Mouse (Mus musculus) stomach, postnatal 0 days (tissue): Measurements from ENCODE around the gene Fam81a. TPM values are rescaled to one million over a fixed set of nuclear protein-coding genes. Genes with fewer than 3 reads are reported as not detected.

Experiments used
- ATAC-seq: fragments of 200-750 bp; cut with Nextera tagmentation; 2 replicates; pipeline ENCODE4 v1.8.0; 2017; ENCODE audit not compliant: low FRiP score, low TSS enrichment
- DNase-seq: peaks from one replicate; pipeline ENCODE4 v3.0.0-alpha.2; 2016; ENCODE audit warnings: low spot score
- H3K27ac ChIP-seq: fragments of 300-500 bp; sonication (generic); replicated peaks from 2 replicates; pipeline ENCODE4 v1.5.1; 2014; ENCODE audit warnings: mild to moderate bottlenecking, control low read depth
- H3K27me3 ChIP-seq: fragments of 300-500 bp; sonication (generic); 2 replicates; pipeline ENCODE4 v1.6.1; 2014; ENCODE audit warnings: low read length; ENCODE audit not compliant: control insufficient read depth, insufficient read depth
- H3K36me3 ChIP-seq: fragments of 300-500 bp; sonication (generic); 2 replicates; pipeline ENCODE4 v1.6.1; 2014; ENCODE audit warnings: low read length, mixed read lengths; ENCODE audit not compliant: control insufficient read depth, insufficient read depth
- H3K4me1 ChIP-seq: fragments of 300-500 bp; sonication (generic); replicated peaks from 2 replicates; pipeline ENCODE4 v1.6.1; 2014; ENCODE audit warnings: antibody characterized with exemption; ENCODE audit not compliant: control insufficient read depth, insufficient read depth
- H3K4me2 ChIP-seq: fragments of 300-500 bp; sonication (generic); replicated peaks from 2 replicates; pipeline ENCODE4 v1.6.1; 2014; ENCODE audit warnings: low read depth, mild to moderate bottlenecking, control low read depth, moderate library complexity
- H3K4me3 ChIP-seq: fragments of 300-500 bp; sonication (generic); 2 replicates; pipeline ENCODE4 v1.5.1; 2014; ENCODE audit warnings: low read depth, low read length, control low read depth
- H3K9ac ChIP-seq: fragments of 300-500 bp; sonication (generic); 2 replicates; pipeline ENCODE4 v1.6.1; 2014; ENCODE audit warnings: mild to moderate bottlenecking, low read length, control low read depth, mixed read lengths
- H3K9me3 ChIP-seq: fragments of 300-500 bp; sonication (generic); 2 replicates; pipeline ENCODE4 v1.6.1; 2016; ENCODE audit warnings: low read length; ENCODE audit not compliant: control insufficient read depth
- CTCF ChIP-seq: IDR thresholded peaks from 2 replicates; pipeline ENCODE4 v1.5.1; 2016; ENCODE audit warnings: antibody characterized with exemption, low read depth, mild to moderate bottlenecking, moderate library complexity
- EP300 ChIP-seq: optimal IDR thresholded peaks from 2 replicates; pipeline ENCODE3; 2016; ENCODE audit warnings: antibody characterized with exemption
- WGBS: fragments of 180-500 bp; shearing (Covaris S2); extraction: QIAGEN DNeasy Blood & Tissue Kit; methylation state at CpG from one replicate; pipeline ENCODE4 v1.1.7; 2014; 5-methylcytosine and 5-hydroxymethylcytosine counted together
- polyA plus RNA-seq: library from polyadenylated mRNA; unstranded; fragments of >200 nt; fragmentation: Nextera tagmentation; extraction: Ambion mirVana; gene quantifications from 2 replicates; pipeline ENCODE4 v1.2.1, GENCODE M21; 2015

Fam81a gene
- polyA plus RNA-seq, 1 experiment from 2014 or later = 3.0 TPM

DNA sequence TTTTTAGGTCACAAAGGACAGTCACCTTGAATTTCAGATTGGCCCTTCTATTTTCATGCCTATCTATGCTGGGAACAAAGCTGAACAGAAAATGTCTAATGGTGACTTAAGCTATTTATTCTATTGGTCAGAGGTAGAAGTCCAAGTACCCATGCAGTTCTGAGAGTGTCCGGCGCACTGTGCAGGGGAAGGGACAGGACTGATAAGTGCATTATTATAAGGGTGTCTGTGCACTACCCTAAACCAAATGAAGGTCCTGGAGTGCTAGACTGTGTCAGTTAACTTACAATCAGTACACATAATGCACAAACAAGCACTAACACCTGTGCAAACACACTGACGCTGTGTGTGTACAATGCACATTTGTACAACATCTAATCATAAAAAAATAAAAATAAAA, 74.9 kb downstream of the Fam81a start:
- no peak for TF ChIP-seq CTCF
- Histone ChIP-seq H3K9ac (no peak overlapping the region), H3K9me3 (no peaks in the 10 kb centered on the region), H3K36me3 (no peaks in the 10 kb centered on the region), H3K27me3 (no peaks in the 10 kb centered on the region), H3K4me2 (no peak overlapping the region), H3K4me1 (no peaks in the 10 kb centered on the region), H3K4me3 (no peak overlapping the region), H3K27ac (no peak overlapping the region)
- ATAC-seq (peak; percentile 68), DNase-seq (peak; percentile 52)
- WGBS = 70% methylated on average over 3 of the region's 3 CpGs

DNA sequence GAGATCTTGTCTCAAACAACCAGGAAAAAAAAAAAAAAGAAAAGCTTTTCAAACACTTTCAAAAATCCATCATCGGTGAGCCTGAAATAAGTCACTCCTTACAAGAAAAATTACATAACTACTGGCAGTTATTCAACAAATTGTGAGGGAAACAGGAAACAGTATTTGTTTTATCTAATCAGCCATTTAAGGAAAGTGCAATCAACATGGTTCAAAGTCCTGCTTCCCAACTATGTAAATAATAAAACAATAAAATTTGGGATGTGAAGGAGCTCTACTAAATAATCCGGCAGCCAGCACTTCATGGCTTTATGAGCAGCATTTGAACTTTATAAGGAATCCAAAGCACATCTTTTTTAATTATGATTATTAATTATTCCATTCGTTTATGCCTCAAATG, 80.3 kb downstream of the Fam81a start:
- Histone ChIP-seq H3K9me3 (no peaks in the 10 kb centered on the region), H3K27ac (no peak overlapping the region), H3K4me1 (no peaks in the 10 kb centered on the region), H3K36me3 (no peaks in the 10 kb centered on the region), H3K4me2 (no peak overlapping the region), H3K4me3 (no peak overlapping the region), H3K27me3 (no peaks in the 10 kb centered on the region), H3K9ac (no peak overlapping the region)
- no peak for DNase-seq
- ATAC-seq = no peak
- no peak for TF ChIP-seq EP300
- TF ChIP-seq CTCF = no peak
- 34% methylated on average over 3 of the region's 3 CpGs for WGBS

DNA sequence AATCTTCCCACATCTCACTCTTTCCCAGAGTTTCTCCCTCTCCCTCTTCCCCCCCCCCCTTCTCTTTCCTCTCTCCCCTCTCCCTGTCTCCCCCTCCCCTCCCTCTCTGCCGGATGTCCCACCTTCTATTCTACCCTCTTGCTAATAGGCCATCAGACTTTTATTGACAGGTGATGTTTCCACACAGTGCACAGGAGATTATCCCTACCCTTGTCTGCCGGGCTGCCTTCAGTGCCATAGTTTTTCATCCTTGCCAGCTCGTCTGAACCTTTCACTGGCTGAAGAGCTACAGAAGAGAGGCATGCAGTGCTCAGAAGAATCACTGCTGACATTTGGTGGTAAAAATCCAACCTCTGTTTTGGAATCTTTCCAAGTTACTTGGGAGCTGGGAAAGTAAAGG, 88.9 kb downstream of the Fam81a start:
- DNase-seq = no peak
- 43% methylated on average over 3 of the region's 3 CpGs for WGBS
- H3K4me2 ChIP-seq = no peak overlapping the region
- H3K9me3 ChIP-seq = no peaks in the 10 kb centered on the region
- no peak overlapping the region for H3K9ac ChIP-seq
- no peak for ATAC-seq
- TF ChIP-seq EP300 (no peak), CTCF (no peak)
- no peak overlapping the region for H3K27ac ChIP-seq
- H3K27me3 ChIP-seq = no peaks in the 10 kb centered on the region
- H3K4me3 ChIP-seq = no peak overlapping the region
- H3K36me3 ChIP-seq = no peaks in the 10 kb centered on the region
- peaks cover 3% of the 10 kb centered on the region; the same call in 1 of the 2 replicates for H3K4me1 ChIP-seq

GRCm38 (mm10) chr9:70052730-70053129, 89.6 kb downstream of the Fam81a start:
- H3K9ac ChIP-seq = no peak overlapping the region
- no peak overlapping the region for H3K4me3 ChIP-seq
- H3K27ac ChIP-seq = no peak overlapping the region
- ATAC-seq = no peak; the same call in 1 of the 2 replicates
- TF ChIP-seq EP300 = no peak
- TF ChIP-seq CTCF = no peak
- H3K27me3 ChIP-seq = no peaks in the 10 kb centered on the region
- no peaks in the 10 kb centered on the region for H3K9me3 ChIP-seq
- no peak overlapping the region for H3K4me2 ChIP-seq
- H3K36me3 ChIP-seq = no peaks in the 10 kb centered on the region
- 39% methylated on average over 3 of the region's 3 CpGs for WGBS
- DNase-seq = no peak
- peaks cover 4% of the 10 kb centered on the region; the same call in 1 of the 2 replicates for H3K4me1 ChIP-seq

- H3K4me2 ChIP-seq = peak overlapping the region; percentile 11; the same call in 1 of the 2 replicates
- H3K9ac ChIP-seq = no peak overlapping the region
- peaks cover 4% of the 10 kb centered on the region; the same call in 1 of the 2 replicates for H3K4me1 ChIP-seq
- H3K27ac ChIP-seq = peak overlapping the region; percentile 77; the same call in 1 of the 2 replicates
- 12% methylated on average over 8 of the region's 8 CpGs for WGBS
- DNase-seq (no peak), ATAC-seq (no peak)
- no peaks in the 10 kb centered on the region for H3K36me3 ChIP-seq
- H3K27me3 ChIP-seq = no peaks in the 10 kb centered on the region
- TF ChIP-seq EP300 (no peak), CTCF (no peak)
- no peak overlapping the region for H3K4me3 ChIP-seq
- no peaks in the 10 kb centered on the region for H3K9me3 ChIP-seq
Observed at GRCm38 (mm10) chr9:70049839-70050238, 92.5 kb downstream of the Fam81a start.

- Histone ChIP-seq H3K27ac (peak overlapping the region; percentile 77), H3K27me3 (no peaks in the 10 kb centered on the region), H3K36me3 (no peaks in the 10 kb centered on the region), H3K9me3 (no peaks in the 10 kb centered on the region), H3K4me1 (peaks cover 4% of the 10 kb centered on the region; the same call in 1 of the 2 replicates), H3K4me3 (no peak overlapping the region), H3K9ac (no peak overlapping the region), H3K4me2 (no peak overlapping the region)
- TF ChIP-seq EP300 = no peak
- ATAC-seq (no peak), DNase-seq (no peak)
- WGBS = 31% methylated on average over 3 of the region's 3 CpGs
Observed at GRCm38 (mm10) chr9:70049416-70049783, 93.0 kb downstream of the Fam81a start.
